Mouse (Mus musculus) lung, embryonic 14.5 days (tissue): ENCODE measurements around the gene Cyp21a1. TPM values are rescaled to one million over a fixed set of nuclear protein-coding genes. Genes with fewer than 3 reads are reported as not detected.
"Not testable (repeated sequence)": the region's sequence is repeated elsewhere in the genome, so short reads cannot be mapped to it uniquely, and the experiment has no call there.

Source experiments
- ATAC-seq: fragments of 200-750 bp; cut with Nextera tagmentation; 2 replicates; pipeline ENCODE4 v1.8.0; 2017; ENCODE audit warnings: mild to moderate bottlenecking, moderate TSS enrichment, moderate library complexity; ENCODE audit not compliant: insufficient read depth
- DNase-seq: peaks from one replicate; pipeline ENCODE4 v3.0.0-alpha.2; 2015
- H3K27ac ChIP-seq: fragments of 300-500 bp; sonication (generic); 2 replicates; pipeline ENCODE4 v1.5.1; 2014; ENCODE audit warnings: low read depth, mild to moderate bottlenecking, moderate library complexity
- H3K27me3 ChIP-seq: fragments of 300-500 bp; sonication (generic); 2 replicates; pipeline ENCODE4 v1.6.1; 2014; ENCODE audit warnings: low read length, control low read depth; ENCODE audit not compliant: insufficient read depth
- H3K36me3 ChIP-seq: fragments of 300-500 bp; sonication (generic); 2 replicates; pipeline ENCODE4 v1.6.1; 2014; ENCODE audit warnings: control low read depth; ENCODE audit not compliant: insufficient read depth
- H3K4me1 ChIP-seq: fragments of 300-500 bp; sonication (generic); 2 replicates; pipeline ENCODE4 v1.6.1; 2014; ENCODE audit warnings: antibody characterized with exemption, control low read depth; ENCODE audit not compliant: insufficient read depth
- H3K4me2 ChIP-seq: fragments of 300-500 bp; sonication (generic); 2 replicates; pipeline ENCODE4 v1.6.1; 2014; ENCODE audit warnings: mild to moderate bottlenecking
- H3K4me3 ChIP-seq: fragments of 300-500 bp; sonication (generic); 2 replicates; pipeline ENCODE4 v1.5.1; 2014; ENCODE audit warnings: low read depth, low read length
- H3K9ac ChIP-seq: fragments of 300-500 bp; sonication (generic); 2 replicates; pipeline ENCODE4 v1.6.1; 2014
- H3K9me3 ChIP-seq: fragments of 300-500 bp; sonication (generic); 2 replicates; pipeline ENCODE4 v1.6.1; 2016; ENCODE audit warnings: low read depth, low read length, control low read depth
- CTCF ChIP-seq: IDR thresholded peaks from 2 replicates; pipeline ENCODE4 v1.5.1; 2016; ENCODE audit warnings: antibody characterized with exemption, low read depth
- WGBS: fragments of 180-500 bp; shearing (Covaris S2); extraction: QIAGEN DNeasy Blood & Tissue Kit; methylation state at CpG from one replicate; pipeline ENCODE4 v1.1.7; 2014; 5-methylcytosine and 5-hydroxymethylcytosine counted together
- polyA plus RNA-seq: library from polyadenylated mRNA; unstranded; fragments of >200 nt; fragmentation: Nextera tagmentation; extraction: Ambion mirVana; gene quantifications from 2 replicates; pipeline ENCODE4 v1.2.1, GENCODE M21; 2014

Gene Cyp21a1
- polyA plus RNA-seq, 1 experiment from 2014 or later, result not detected

DNA sequence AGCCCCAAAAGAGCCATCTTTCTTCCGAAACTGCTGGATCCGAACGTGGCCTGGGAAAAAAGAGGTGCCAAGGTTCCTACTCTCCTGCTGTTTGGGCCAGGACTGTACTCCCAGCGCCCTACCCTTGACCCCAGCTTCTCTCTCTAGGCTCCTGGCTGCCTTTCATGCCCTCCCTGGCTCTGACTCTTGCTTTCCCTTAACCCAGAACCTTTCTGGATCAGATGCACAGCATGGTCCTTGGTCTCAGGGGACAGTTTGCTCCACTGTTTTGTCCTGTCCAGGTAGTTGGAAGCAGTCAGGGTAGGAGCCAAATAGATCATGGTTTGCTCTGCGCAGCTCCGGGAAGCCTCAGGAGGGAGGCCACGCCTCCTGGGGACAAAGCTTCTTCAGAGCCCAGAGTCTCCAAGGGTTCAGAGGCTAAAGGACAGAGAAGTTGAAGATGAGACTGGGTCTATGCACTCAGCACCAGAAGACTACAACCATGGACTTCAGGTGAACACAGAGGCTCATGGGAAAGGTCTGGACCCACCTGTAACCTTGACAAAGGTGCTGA is 10.5 kb upstream of the Cyp21a1 start:
- Histone ChIP-seq H3K27ac (no peak overlapping the region), H3K4me3 (no peak overlapping the region), H3K4me2 (no peak overlapping the region), H3K9ac (no peak overlapping the region), H3K36me3 (no peaks in the 10 kb centered on the region), H3K4me1 (no peaks in the 10 kb centered on the region), H3K27me3 (no peaks in the 10 kb centered on the region), H3K9me3 (no peaks in the 10 kb centered on the region)
- DNase-seq (no peak), ATAC-seq (no peak)
- no peak for TF ChIP-seq CTCF
- 77% methylated on average over 7 of the region's 7 CpGs for WGBS

DNA sequence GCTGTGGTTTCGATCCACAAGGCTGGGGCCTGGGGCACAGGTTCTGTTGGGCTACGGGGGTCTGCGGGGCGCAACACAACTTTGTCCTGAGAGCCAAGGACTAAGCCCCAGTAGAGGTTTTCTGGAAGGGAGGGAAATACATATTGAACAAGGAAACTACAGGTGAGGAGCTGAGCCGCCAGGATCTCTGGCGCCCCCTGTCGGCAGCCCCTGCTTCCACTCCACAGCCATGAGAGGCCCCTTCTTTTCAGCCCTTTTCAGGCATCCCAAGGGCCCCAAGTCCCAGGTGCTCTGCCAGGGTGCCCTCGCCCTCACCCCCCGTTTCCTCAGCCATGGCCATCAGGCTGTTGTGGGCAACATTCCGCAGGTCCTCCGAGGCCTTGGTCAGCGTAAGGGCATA is 9.4 kb upstream of the Cyp21a1 start:
- H3K4me3 ChIP-seq, H3K4me1 ChIP-seq, ATAC-seq, H3K4me2 ChIP-seq, H3K36me3 ChIP-seq, H3K27ac ChIP-seq, H3K9ac ChIP-seq, H3K9me3 ChIP-seq, H3K27me3 ChIP-seq: not testable (repeated sequence)
- TF ChIP-seq CTCF, result peak; percentile 71
- 62% methylated on average over 12 of the region's 12 CpGs for WGBS
- peak; percentile 41 for DNase-seq

DNA sequence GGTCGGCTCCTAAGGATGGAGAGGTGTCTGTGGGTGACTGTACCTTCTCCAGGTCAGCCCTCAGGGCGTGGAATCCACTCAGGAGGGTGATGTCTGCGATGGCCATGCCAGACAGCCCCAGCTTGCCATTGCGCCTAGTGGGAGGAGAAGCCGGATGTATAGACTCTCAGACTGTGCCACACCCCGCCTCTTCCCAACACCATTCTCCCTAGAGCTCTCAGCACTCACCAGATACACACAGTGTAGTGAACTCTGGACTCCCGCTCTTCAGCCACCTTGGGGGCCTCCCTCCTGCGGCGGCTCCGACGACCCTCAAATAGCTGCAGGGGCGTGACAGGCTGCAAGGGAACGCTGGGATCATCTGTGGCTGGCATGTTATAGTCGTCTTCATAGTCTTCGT is 6.9 kb upstream of the Cyp21a1 start:
- Histone ChIP-seq H3K27me3 (no peaks in the 10 kb centered on the region), H3K9me3 (no peaks in the 10 kb centered on the region), H3K27ac (no peak overlapping the region), H3K4me3 (no peak overlapping the region), H3K36me3 (no peaks in the 10 kb centered on the region), H3K4me1 (no peaks in the 10 kb centered on the region), H3K4me2 (no peak overlapping the region), H3K9ac (no peak overlapping the region)
- ATAC-seq (no peak), DNase-seq (no peak)
- 60% methylated on average over 15 of the region's 15 CpGs for WGBS
- TF ChIP-seq CTCF, result no peak

DNA sequence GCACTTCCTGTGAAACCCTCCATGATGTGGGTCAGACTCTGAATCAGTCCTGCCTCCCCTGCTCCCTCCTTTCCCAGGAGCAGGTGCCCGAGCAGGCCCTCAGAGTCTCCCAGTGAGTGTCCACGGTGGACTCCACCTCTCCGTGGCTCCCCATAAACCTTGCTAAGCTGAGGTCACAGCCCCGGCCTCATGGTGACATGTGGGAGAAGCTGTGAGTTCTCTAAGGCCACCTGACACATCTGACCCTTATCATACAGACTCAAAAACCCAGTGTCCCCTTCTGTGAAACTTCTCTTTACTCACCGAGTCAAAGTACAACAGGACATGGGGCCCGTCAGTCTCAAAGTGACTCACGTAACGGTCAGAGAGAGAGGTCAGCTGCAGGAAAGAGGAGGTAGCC is 6.5 kb upstream of the Cyp21a1 start:
- not testable (repeated sequence) for H3K27ac ChIP-seq, H3K9ac ChIP-seq, H3K4me3 ChIP-seq, H3K36me3 ChIP-seq, H3K27me3 ChIP-seq, H3K9me3 ChIP-seq, DNase-seq, ATAC-seq, H3K4me2 ChIP-seq, H3K4me1 ChIP-seq
- 63% methylated on average over 7 of the region's 8 CpGs for WGBS

DNA sequence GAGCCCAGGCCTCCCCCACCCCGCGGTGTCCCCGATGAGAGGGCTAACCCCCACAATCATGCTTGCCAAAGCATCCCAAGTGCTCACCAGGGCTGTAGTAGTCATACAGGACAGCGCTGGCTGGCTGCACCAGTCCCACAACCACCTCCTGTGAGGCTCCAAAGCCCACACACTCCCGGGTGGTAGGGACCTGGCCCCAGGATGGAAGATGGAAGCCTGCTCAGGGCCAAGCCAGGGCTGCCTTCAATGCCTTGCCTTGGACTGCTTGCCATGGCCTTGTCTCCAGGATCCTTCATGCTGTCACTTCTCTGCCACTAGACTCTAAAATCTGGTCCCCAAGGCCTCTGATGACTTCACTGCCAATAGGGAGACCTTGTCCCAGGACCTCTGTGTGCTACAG is 6.0 kb upstream of the Cyp21a1 start:
- H3K9ac ChIP-seq, H3K4me2 ChIP-seq, H3K36me3 ChIP-seq, ATAC-seq, H3K4me1 ChIP-seq, DNase-seq, H3K27ac ChIP-seq, H3K9me3 ChIP-seq, H3K27me3 ChIP-seq, H3K4me3 ChIP-seq: not testable (repeated sequence)
- WGBS, result 89% methylated on average over 5 of the region's 5 CpGs

DNA sequence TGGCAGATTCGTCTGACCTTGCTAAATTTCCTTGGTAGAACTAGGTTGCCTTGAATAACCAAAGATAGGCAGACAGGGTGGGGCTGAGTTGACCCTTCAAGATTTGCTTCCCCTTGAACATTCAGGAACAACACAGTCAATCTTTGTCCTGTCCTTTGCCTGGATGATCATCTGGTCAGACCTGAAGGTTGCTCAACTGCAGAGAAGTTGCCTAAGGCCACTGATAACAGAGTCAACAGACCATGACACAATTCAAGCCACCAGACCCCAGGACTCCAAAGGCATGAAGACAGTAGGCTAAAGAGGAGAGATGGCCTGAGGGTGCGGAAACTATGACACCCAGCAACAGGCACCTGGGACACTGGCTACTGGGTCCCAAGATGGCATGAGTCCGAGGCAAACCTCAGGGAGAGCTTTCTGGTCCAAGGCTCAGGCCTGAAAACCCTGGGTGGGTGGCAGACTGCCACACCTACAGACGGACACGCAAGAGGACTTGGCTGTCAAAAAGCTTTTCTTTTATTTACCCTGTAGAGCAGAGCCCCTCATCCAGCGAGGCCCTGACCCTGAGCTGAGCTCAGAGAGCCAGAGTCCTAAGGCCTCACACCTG is 4.3 kb upstream of the Cyp21a1 start:
- Histone ChIP-seq H3K27me3 (no peaks in the 10 kb centered on the region), H3K4me1 (no peaks in the 10 kb centered on the region), H3K9ac (no peak overlapping the region), H3K27ac (no peak overlapping the region), H3K4me2 (no peak overlapping the region), H3K36me3 (no peaks in the 10 kb centered on the region), H3K9me3 (0 out of 2 replicates have a peak, but pooled peaks cover 7% of the 10 kb centered on the region), H3K4me3 (no peak overlapping the region)
- DNase-seq (no peak), ATAC-seq (no peak)
- WGBS, result 77% methylated on average over 6 of the region's 6 CpGs
- no peak for TF ChIP-seq CTCF

DNA sequence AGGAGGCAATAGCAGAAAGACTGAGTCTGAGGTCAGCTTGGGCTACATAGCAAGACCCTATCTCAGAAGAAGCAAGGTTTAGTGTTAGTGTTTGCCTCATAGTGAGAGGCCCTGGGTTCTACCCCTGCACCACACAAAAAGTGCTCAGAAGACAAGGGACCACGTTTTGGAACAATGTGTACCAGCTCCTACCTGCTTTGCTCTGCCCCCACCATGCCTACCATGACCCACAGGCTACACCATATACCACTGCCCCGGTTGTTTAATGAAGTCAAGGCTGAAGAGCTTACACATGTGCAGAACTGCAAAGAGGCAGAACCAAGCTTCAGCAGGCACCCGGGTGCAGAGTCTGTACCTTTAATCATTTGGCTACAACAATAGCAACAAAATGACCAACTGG is 2.8 kb upstream of the Cyp21a1 start:
- 0 out of 2 replicates have a peak, but pooled peaks cover 7% of the 10 kb centered on the region for H3K9me3 ChIP-seq
- DNase-seq, result no peak

More for the DNA sequence above, 2.8 kb upstream of the Cyp21a1 start:
- ATAC-seq, result no peak
- H3K4me1 ChIP-seq, result no peaks in the 10 kb centered on the region
- WGBS, result 62% methylated on average over 3 of the region's 3 CpGs
- no peaks in the 10 kb centered on the region for H3K36me3 ChIP-seq
- H3K4me3 ChIP-seq, result no peak overlapping the region
- no peaks in the 10 kb centered on the region for H3K27me3 ChIP-seq
- no peak for TF ChIP-seq CTCF
- H3K9ac ChIP-seq, result no peak overlapping the region
- no peak overlapping the region for H3K27ac ChIP-seq
- no peak overlapping the region for H3K4me2 ChIP-seq
